Mouse (Mus musculus) hindbrain, embryonic 11.5 days (tissue): ENCODE data around the gene Zic2. TPM values are rescaled to one million over a fixed set of nuclear protein-coding genes. Genes with fewer than 3 reads are reported as not detected.

Experiments used
- ATAC-seq: fragments of 200-750 bp; cut with Nextera tagmentation; 2 replicates; pipeline ENCODE4 v1.8.0; 2017; ENCODE audit warnings: mild to moderate bottlenecking, moderate TSS enrichment, moderate library complexity; ENCODE audit not compliant: low FRiP score
- DNase-seq: peaks from one replicate; pipeline ENCODE4 v3.0.0-alpha.2; 2015; ENCODE audit warnings: low spot score
- H3K27ac ChIP-seq: fragments of 300-500 bp; sonication (generic); 2 replicates; pipeline ENCODE4 v1.5.1; 2014; ENCODE audit warnings: mild to moderate bottlenecking, low read depth, low read length
- H3K27me3 ChIP-seq: fragments of 300-500 bp; sonication (generic); 2 replicates; pipeline ENCODE4 v1.6.1; 2014; ENCODE audit warnings: mild to moderate bottlenecking, low read length, moderate library complexity, mixed read lengths; ENCODE audit not compliant: control insufficient read depth, insufficient read depth
- H3K36me3 ChIP-seq: fragments of 300-500 bp; sonication (generic); 2 replicates; pipeline ENCODE4 v1.6.1; 2014; ENCODE audit warnings: mild to moderate bottlenecking, low read length, moderate library complexity, mixed read lengths; ENCODE audit not compliant: control insufficient read depth, insufficient read depth
- H3K4me1 ChIP-seq: fragments of 300-500 bp; sonication (generic); replicated peaks from 2 replicates; pipeline ENCODE4 v1.6.1; 2014; ENCODE audit warnings: low read length, mixed read lengths; ENCODE audit not compliant: control insufficient read depth, insufficient read depth
- H3K4me2 ChIP-seq: fragments of 300-500 bp; sonication (generic); replicated peaks from 2 replicates; pipeline ENCODE4 v1.6.1; 2014; ENCODE audit warnings: mild to moderate bottlenecking, low read depth, low read length
- H3K4me3 ChIP-seq: fragments of 300-500 bp; sonication (generic); 2 replicates; pipeline ENCODE4 v1.5.1; 2014; ENCODE audit warnings: low read depth, low read length
- H3K9ac ChIP-seq: fragments of 300-500 bp; sonication (generic); 2 replicates; pipeline ENCODE4 v1.6.1; 2014; ENCODE audit warnings: low read depth, low read length
- H3K9me3 ChIP-seq: fragments of 300-500 bp; sonication (generic); 2 replicates; pipeline ENCODE4 v1.6.1; 2016; ENCODE audit warnings: low read length; ENCODE audit not compliant: control insufficient read depth
- WGBS: fragments of 180-500 bp; shearing (Covaris S2); extraction: QIAGEN DNeasy Blood & Tissue Kit; methylation state at CpG from one replicate; pipeline ENCODE4 v1.1.7; 2014; 5-methylcytosine and 5-hydroxymethylcytosine counted together
- polyA plus RNA-seq: library from polyadenylated mRNA; unstranded; fragments of >200 nt; fragmentation: Nextera tagmentation; extraction: Ambion mirVana; gene quantifications from 2 replicates; pipeline ENCODE4 v1.2.1, GENCODE M21; 2014

Gene Zic2
- polyA plus RNA-seq, 1 experiment from 2014 or later = 11.2 TPM

DNA sequence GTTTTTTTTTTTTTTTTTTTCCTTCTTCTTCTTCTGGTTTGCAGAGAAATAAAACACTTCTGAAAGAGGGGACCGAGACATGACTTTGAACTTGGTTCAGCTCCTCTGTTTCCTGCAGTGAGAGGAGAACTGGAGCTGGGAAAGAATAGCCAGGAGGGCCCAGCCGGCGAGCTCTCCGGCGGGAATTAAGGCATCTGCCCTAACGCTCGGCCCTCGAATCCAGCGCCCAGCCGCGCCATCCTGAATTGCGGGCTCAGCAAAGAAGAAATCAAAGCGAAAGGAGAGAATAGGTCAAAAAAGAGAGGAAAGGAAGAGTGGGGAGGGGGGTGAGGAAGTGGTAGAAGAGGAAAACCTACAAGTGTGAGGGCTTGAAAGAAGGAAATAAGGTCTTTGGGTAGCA, 3.1 kb upstream of the Zic2 start:
- DNase-seq (peak; percentile 69), ATAC-seq (no peak)
- Histone ChIP-seq H3K9me3 (no peaks in the 10 kb centered on the region), H3K27me3 (peaks cover 42% of the 10 kb centered on the region), H3K4me1 (peaks cover 6% of the 10 kb centered on the region), H3K4me2 (peak overlapping the region; percentile 64), H3K36me3 (no peaks in the 10 kb centered on the region), H3K4me3 (peak overlapping the region; percentile 79; the same call in 1 of the 2 replicates), H3K27ac (peak overlapping the region; percentile 49; the same call in 1 of the 2 replicates), H3K9ac (peak overlapping the region; percentile 51)
- WGBS = 0% methylated on average over 13 of the region's 13 CpGs

- ATAC-seq (no peak), DNase-seq (peak; percentile 58)
- no peaks in the 10 kb centered on the region for H3K9me3 ChIP-seq
- H3K4me3 ChIP-seq = peak overlapping the region; percentile 79
- peaks cover 39% of the 10 kb centered on the region for H3K27me3 ChIP-seq
- WGBS = 1% methylated on average over 5 of the region's 5 CpGs
- H3K4me1 ChIP-seq = peaks cover 6% of the 10 kb centered on the region
- no peaks in the 10 kb centered on the region for H3K36me3 ChIP-seq
- peak overlapping the region; percentile 64 for H3K4me2 ChIP-seq
- peak overlapping the region; percentile 51 for H3K9ac ChIP-seq
- peak overlapping the region; percentile 97; the same call in 1 of the 2 replicates for H3K27ac ChIP-seq
Observed at GRCm38 (mm10) chr14:122472647-122473046, 2.6 kb upstream of the Zic2 start.

GRCm38 (mm10) chr14:122473211-122473751, 2.0 kb upstream of the Zic2 start:
- Histone ChIP-seq H3K36me3 (no peaks in the 10 kb centered on the region), H3K9ac (peak overlapping the region; percentile 51), H3K4me2 (peak overlapping the region; percentile 64), H3K4me1 (peaks cover 6% of the 10 kb centered on the region), H3K4me3 (peak overlapping the region; percentile 79), H3K9me3 (no peaks in the 10 kb centered on the region), H3K27ac (peak overlapping the region; percentile 97), H3K27me3 (peaks cover 42% of the 10 kb centered on the region)
- 0% methylated on average over 17 of the region's 17 CpGs for WGBS
- ATAC-seq = peak; percentile 16
- DNase-seq = peak; percentile 60

GRCm38 (mm10) chr14:122474041-122474890, 969 bp upstream of the Zic2 start:
- Histone ChIP-seq H3K36me3 (no peaks in the 10 kb centered on the region), H3K9me3 (no peaks in the 10 kb centered on the region), H3K4me1 (peaks cover 3% of the 10 kb centered on the region; the same call in 1 of the 2 replicates), H3K27me3 (peaks cover 39% of the 10 kb centered on the region), H3K27ac (peak overlapping the region; percentile 97), H3K4me2 (peak overlapping the region; percentile 64), H3K9ac (peak overlapping the region; percentile 95), H3K4me3 (peak overlapping the region; percentile 79)
- ATAC-seq (peak; percentile 83), DNase-seq (peak; percentile 87)
- under 1% methylated on average over 52 of the region's 57 CpGs for WGBS

GRCm38 (mm10) chr14:122475557-122476040, 364 bp downstream of the Zic2 start:
- Histone ChIP-seq H3K4me3 (peak overlapping the region; percentile 79), H3K27ac (peak overlapping the region; percentile 97), H3K36me3 (no peaks in the 10 kb centered on the region), H3K9me3 (no peaks in the 10 kb centered on the region), H3K4me2 (peak overlapping the region; percentile 64), H3K4me1 (peaks cover 3% of the 10 kb centered on the region; the same call in 1 of the 2 replicates), H3K27me3 (peaks cover 38% of the 10 kb centered on the region), H3K9ac (peak overlapping the region; percentile 95)
- DNase-seq (no peak), ATAC-seq (peak; percentile 6)
- under 1% methylated on average over 62 of the region's 65 CpGs for WGBS

DNA sequence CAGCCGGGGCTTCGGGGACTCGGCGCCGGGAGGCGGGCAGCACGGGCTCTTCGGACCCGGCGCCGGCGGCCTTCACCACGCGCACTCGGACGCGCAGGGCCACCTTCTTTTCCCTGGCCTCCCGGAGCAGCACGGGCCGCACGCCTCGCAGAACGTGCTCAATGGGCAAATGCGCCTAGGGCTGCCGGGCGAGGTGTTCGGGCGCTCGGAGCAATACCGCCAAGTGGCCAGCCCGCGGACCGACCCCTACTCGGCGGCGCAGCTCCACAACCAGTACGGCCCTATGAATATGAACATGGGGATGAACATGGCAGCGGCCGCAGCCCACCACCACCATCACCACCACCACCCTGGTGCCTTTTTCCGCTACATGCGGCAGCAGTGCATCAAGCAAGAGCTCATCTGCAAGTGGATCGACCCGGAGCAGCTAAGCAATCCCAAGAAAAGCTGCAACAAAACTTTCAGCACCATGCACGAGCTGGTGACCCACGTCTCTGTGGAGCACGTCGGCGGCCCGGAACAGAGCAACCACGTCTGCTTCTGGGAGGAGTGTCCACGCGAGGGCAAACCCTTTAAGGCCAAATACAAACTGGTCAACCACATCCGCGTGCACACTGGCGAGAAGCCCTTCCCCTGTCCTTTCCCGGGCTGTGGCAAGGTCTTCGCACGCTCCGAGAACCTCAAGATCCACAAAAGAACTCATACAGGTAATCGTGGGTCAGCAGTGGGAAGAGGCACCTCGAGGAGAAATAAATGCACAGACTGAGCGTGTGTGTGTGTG, 996 bp downstream of the Zic2 start:
- no peaks in the 10 kb centered on the region for H3K9me3 ChIP-seq
- H3K27me3 ChIP-seq = peaks cover 40% of the 10 kb centered on the region
- peak overlapping the region; percentile 97 for H3K27ac ChIP-seq
- under 1% methylated on average over 60 of the region's 62 CpGs for WGBS
- peak overlapping the region; percentile 79 for H3K4me3 ChIP-seq
- no peaks in the 10 kb centered on the region for H3K36me3 ChIP-seq
- DNase-seq (peak; percentile 77), ATAC-seq (no peak)
- H3K4me2 ChIP-seq = peak overlapping the region; percentile 64
- H3K9ac ChIP-seq = peak overlapping the region; percentile 95
- peaks cover 3% of the 10 kb centered on the region; the same call in 1 of the 2 replicates for H3K4me1 ChIP-seq

DNA sequence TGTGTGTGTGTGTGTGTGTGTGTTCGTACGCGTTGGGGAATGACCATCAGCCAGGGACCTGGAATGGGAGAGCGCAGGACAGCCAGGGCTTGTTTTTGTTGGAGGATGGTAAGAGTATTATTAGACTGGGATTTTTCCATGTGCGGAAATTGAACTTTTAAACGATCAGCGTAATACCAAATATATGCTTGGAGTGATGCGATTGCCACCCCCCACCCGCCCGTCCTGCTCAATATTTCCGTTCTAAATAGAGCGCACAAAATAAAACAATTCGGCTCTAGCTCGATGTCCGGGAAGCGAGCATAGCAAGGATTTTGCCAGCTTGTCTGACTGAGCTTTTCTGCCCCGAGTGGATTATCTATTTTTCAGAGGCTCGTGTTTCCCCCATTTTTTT, 1.6 kb downstream of the Zic2 start:
- Histone ChIP-seq H3K4me3 (peak overlapping the region; percentile 79), H3K27ac (peak overlapping the region; percentile 97), H3K36me3 (no peaks in the 10 kb centered on the region), H3K9ac (peak overlapping the region; percentile 95), H3K4me1 (peaks cover 3% of the 10 kb centered on the region; the same call in 1 of the 2 replicates), H3K4me2 (peak overlapping the region; percentile 64), H3K9me3 (no peaks in the 10 kb centered on the region), H3K27me3 (peaks cover 38% of the 10 kb centered on the region)
- WGBS = under 1% methylated on average over 18 of the region's 18 CpGs
- ATAC-seq = no peak
- no peak for DNase-seq

DNA sequence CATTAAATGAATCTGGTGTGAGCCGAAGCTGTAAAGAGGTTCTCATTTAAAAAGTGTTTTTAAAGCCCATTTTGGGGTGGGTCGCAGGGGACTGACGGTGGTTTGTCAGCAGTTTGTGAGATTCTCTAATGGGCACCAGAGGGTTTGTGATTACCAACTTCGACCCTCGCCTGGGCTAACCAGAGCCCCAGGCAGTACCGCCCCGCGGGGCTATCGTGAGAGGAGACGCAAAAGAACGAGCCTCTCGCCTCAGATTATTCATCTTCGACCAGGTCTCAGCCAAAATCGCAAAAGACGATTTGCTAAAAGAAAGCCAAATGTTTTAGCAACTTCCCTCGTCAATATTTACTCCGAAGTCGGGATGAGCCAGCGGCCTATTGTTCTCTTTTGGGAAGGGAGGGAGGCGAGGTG, 2.0 kb downstream of the Zic2 start:
- Histone ChIP-seq H3K36me3 (no peaks in the 10 kb centered on the region), H3K4me3 (peak overlapping the region; percentile 79), H3K27ac (peak overlapping the region; percentile 97), H3K9ac (peak overlapping the region; percentile 95), H3K4me2 (peak overlapping the region; percentile 64), H3K27me3 (peaks cover 42% of the 10 kb centered on the region), H3K9me3 (no peaks in the 10 kb centered on the region), H3K4me1 (peaks cover 3% of the 10 kb centered on the region; the same call in 1 of the 2 replicates)
- peak; percentile 71 for DNase-seq
- ATAC-seq = no peak
- under 1% methylated on average over 20 of the region's 20 CpGs for WGBS
